Mouse (Mus musculus) T-helper 17 cell (primary cell): ENCODE measurements around the gene Ranbp17.
"Not testable (repeated sequence)": the region's sequence is repeated elsewhere in the genome, so short reads cannot be mapped to it uniquely, and the experiment has no call there.

Experiments used
- in situ Hi-C, 2 experiments: fragments of 300-600 bp; cut with MboI, MseI; formaldehyde crosslinking; loops; 1 replicate in 1 of 2; 2 replicates in 1 of 2; pipeline ENCODE4 v1.15.1; 2025; ENCODE audit warnings: high pct_unique_total_duplicates in 2 of 2

Gene Ranbp17

DNA sequence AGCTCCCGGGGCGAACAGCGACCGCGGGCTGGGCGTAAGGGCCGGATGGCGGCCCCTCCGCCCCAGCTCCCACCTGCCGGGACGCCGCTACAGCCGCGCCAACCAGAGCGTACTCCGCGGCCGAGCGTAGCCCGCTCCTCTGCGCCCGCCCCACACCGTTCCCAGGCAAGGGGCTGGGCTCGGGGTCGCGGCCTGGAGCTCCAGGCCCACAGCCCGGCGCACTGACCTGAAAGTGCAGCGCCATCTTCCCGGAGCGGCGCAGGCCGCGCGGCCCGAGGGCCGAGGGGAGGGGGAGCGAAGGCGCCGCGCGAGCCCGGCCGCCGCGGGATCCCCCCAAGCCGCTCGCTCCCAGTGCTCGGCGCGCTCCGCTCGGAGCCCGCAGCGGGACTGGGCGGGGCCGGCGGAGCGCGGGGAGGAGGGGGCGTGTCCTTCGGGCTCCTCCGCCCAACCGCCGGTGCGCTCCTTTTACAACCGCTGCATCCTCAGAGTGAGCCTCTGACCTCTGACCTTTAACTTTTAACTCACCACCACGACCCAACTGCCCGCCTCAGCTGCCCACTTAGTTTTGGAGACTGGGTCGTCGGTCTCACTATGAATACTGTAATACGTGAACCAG, at the start of gene Ranbp17:
Gene Ranbp17, minus strand, starts transcription at position 371 of the 616 bp plus-strand sequence.
- in situ Hi-C loops = no loop called here

GRCm38 (mm10) chr11:33554123-33554522, 40.6 kb upstream of the Ranbp17 start:
- in situ Hi-C loops = loop anchor here in 1 of 2 experiments (10.0 kb wide), 1 partner anchor 1649 kb away; no protein-coding TSS in a partner anchor

DNA sequence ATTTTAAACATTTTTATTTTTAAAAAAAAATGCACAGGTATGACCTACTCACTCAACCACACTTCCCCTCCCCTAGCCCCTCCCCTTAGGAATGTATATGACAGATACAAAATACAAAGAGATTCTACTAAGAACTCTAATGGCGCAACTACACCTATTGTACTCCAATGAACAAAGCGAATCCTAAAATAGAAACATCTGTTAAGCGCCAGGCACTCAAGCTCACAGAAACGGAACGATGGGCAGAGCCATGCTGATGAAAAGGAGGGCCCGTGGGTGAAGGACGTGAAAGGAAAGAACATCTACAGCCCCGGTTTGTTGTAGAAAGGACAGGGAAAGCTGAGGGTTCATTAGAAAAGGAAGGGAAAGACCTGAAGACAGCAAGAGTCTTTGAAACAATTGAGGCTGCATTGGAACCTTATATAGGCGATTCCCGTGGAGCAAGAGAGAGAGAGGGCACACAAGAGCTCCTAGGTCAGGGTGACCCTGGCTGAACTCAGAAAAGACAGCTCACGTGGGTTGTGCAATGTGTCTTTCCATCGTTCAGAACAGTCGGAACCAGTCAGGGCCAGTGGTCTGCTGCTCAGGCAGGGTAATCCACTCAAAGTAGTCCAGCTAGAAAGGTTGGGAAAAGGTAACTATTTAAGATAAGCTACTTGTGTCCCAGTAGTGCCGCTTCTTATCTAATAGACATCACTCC, 37.5 kb upstream of the Ranbp17 start:
- in situ Hi-C loops = loop anchor here in 1 of 2 experiments (10.0 kb wide), 1 partner anchor 1646 kb away; no protein-coding TSS in a partner anchor

GRCm38 (mm10) chr11:33547386-33547785, 33.8 kb upstream of the Ranbp17 start:
- in situ Hi-C loops = no loop called here

GRCm38 (mm10) chr11:33544945-33545344, 31.4 kb upstream of the Ranbp17 start:
- in situ Hi-C loops = no loop called here

GRCm38 (mm10) chr11:33544121-33544520, 30.6 kb upstream of the Ranbp17 start:
- in situ Hi-C loops = no loop called here

GRCm38 (mm10) chr11:33537390-33538125, 24.0 kb upstream of the Ranbp17 start:
- in situ Hi-C loops = no loop called here

DNA sequence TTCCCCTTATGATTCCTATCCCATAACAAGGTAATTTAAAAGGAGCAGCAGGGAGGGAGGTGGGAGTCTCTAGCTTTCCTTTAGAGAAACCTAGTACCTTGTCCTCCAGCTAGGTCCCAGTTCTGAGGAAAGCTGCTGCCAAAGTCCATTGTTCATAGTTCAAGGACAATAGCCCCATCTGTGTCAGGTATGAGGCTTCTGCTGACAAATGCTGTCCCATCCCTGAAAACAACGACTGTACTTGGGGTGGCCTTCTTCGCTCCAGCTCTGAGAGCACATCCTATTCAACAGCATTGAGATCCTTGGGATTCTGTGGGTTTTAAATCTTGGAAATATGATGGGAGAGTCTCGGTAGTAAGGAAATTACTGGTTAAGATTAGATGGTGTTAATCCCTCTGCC, 23.1 kb upstream of the Ranbp17 start:
- in situ Hi-C loops = no loop called here

DNA sequence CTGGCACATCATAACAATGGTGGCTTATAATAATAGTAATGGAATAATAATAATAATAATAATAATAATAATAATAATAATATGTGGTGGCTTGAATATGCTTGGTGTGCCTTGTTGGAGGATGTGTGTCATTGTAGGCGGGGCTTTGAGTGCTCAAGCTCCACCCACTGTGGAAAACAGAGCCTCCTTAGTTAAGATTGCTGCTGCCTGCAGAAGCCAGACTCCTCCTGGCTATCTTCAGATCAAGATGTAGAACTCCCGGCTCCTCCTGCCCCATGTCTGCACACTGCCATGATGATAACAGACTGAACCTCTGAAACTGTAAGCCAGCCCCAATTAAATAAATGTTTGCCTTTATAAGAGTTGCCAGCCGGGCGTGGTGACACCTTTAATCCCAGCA, 21.0 kb upstream of the Ranbp17 start:
- in situ Hi-C loops = no loop called here

DNA sequence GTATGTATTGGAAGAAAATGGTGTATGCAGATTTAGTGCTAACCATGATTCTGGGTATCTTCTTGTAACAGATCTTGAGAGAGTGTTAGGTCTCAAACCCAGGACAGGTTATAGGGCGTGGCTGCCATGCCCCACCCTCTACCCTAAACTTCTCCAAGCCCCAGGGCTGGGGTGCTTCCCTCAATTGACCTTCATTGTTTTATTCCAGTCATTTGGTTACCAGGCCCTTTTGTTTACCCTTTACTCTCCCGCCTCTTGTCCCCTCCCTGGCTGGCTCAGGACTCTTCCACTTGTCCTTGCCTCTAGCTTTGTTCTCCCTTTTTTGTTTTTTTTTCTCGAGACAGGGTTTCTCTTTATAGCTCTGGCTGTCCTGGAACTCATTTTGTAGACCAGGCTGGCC, 20.0 kb upstream of the Ranbp17 start:
- in situ Hi-C loops = no loop called here

GRCm38 (mm10) chr11:33529576-33529975, 16.0 kb upstream of the Ranbp17 start:
- in situ Hi-C loops = no loop called here

GRCm38 (mm10) chr11:33512854-33513375, 631 bp downstream of the Ranbp17 start:
- in situ Hi-C loops = no loop called here

GRCm38 (mm10) chr11:33509401-33509800, 4.1 kb downstream of the Ranbp17 start:
- in situ Hi-C loops = no loop called here

DNA sequence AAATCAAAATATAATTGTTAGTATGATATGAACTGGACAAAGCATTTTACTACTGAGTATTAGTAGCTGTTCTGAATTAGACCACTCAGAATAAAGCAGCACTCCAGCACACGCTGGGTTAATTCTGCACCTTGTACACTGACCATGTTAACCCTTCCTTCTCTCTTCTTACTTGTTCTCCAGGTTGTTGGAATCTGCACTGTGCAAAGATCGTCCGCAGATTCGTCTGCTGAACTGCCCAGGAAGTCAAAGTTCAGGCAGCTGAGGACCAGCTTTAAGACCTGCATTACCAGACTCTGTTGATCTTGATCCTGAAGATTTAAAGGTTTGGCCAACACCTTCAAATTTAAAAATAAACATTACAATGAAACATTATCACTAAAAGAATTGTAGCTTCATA, 27.8 kb downstream of the Ranbp17 start:
- in situ Hi-C loops = no loop called here

- in situ Hi-C loops = no loop called here
These were observed 33.1 kb downstream of the Ranbp17 start for GRCm38 (mm10) chr11:33480410-33480809.

- in situ Hi-C loops = no loop called here
These were observed 34.3 kb downstream of the Ranbp17 start for GRCm38 (mm10) chr11:33479209-33479608.

- in situ Hi-C loops = no loop called here
These were observed 36.9 kb downstream of the Ranbp17 start for GRCm38 (mm10) chr11:33476634-33477033.

DNA sequence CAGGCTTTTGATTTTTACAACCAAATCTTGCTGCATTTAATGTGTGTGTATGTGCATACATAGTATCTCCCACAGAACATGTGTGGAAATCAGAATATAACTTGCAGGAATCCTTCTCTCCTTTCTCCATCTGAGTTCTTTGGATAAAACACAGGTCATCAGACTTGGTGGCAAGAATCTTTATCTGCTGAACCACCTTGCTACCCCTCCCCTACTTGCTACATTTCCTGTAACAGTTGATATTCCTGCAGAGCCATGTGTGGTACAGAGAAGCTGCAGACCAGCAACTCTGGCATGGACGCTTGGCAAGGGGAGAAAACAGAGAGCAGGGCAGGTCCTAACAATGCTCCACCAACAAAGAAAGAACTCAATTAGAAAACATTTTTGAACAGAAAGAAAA, 52.4 kb downstream of the Ranbp17 start:
- in situ Hi-C loops = no loop called here

DNA sequence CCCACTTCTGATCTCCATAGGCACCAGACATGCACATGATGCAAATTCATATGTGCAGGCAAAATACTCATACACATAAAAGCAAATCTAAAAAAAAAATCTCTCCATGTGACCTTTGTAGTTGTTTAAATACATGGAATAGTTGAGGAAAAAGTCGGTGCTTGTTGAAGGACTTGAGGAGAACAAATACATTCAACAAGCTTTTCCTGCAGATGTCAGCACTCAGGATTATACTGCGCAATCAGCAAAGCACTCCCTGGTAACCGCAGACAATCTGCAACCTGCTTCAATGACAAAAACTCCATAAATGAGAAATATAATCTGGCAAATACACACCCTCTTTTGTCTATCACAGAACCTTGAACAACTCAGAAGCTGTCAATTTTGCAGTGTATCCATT, 59.5 kb downstream of the Ranbp17 start:
- in situ Hi-C loops = no loop called here

GRCm38 (mm10) chr11:33433813-33434212, 79.7 kb downstream of the Ranbp17 start:
- in situ Hi-C loops = no loop called here

GRCm38 (mm10) chr11:33428238-33428637, 85.3 kb downstream of the Ranbp17 start:
- in situ Hi-C loops = not testable (repeated sequence)

DNA sequence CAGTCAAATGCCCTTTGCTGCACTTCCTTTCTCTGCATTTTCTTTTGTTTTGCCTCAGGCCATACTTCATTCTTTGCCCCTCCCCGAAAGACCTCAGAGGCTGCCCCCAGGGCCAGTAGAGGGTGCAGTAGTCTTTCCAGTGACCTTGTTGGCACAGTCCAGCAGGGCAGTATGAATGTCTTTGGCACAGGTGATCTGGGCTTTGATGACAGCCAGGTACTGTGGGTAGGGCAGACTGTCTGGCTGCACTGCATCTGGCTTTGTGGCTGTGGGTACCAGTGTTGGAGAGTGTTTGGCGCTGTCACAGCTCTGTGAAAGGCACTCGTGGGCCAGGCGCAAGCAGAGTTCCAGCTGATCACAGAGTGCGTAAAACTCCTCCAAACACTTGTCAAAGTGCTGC, 85.8 kb downstream of the Ranbp17 start:
- in situ Hi-C loops = not testable (repeated sequence)
